Mouse (Mus musculus): ENCODE results near the gene Gm20479.

DNA sequence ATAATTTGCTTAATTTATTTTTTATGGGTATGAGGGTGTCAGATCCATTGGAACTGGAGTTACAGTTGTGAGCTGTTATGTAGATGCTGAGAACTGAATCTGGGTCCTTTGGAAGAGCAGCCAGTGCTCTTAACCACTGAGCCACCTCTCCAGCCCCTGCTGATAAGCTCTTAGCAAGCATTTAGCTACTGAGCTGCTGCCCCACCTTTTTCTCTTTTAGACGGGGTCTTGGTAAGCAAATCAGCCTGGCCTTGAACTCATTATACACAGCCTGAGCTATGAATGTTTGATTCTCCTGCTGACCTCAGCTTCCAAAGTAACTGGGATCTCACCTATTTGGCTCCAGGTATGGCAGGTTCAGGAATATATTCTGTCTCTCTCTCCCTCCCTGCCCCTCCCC lies 23.8 kb upstream of the Gm20479 start:
- TF ChIP-seq USF1 (IDR thresholded peaks at IDR 0.05; ENCODE audit: low read depth, low read length) = no peak
- no peak for TF ChIP-seq MAFK (IDR thresholded peaks at IDR 0.05; ENCODE audit: insufficient replicate concordance, low read length)
- no peak for TF ChIP-seq CTCF (conservative IDR thresholded peaks at IDR 0.05 in 1 of 2, IDR thresholded peaks at IDR 0.05 in 1 of 2; ENCODE audit: low read depth in 2 of 2, low read length in 2 of 2)
